Mouse (Mus musculus): ENCODE measurements around the gene E2f6.

E2f6 gene

GRCm38 (mm10) chr12:16872926-16873464 is 62.2 kb downstream of the E2f6 start:
- DNase-seq (ENCODE audit: low read depth, low spot score), result no peak

- no peak for DNase-seq (ENCODE audit: low read depth, low spot score)
Measured at GRCm38 (mm10) chr12:16873549-16873948, 62.8 kb downstream of the E2f6 start.

- DNase-seq (ENCODE audit: low read depth, low spot score), result no peak
Measured at GRCm38 (mm10) chr12:16874086-16874485, 63.3 kb downstream of the E2f6 start.

- DNase-seq (ENCODE audit: low read depth, low spot score), result no peak
Measured at GRCm38 (mm10) chr12:16875269-16875668, 64.5 kb downstream of the E2f6 start.

- DNase-seq (ENCODE audit: low read depth, low spot score), result no peak
Measured at GRCm38 (mm10) chr12:16875678-16876077, 64.9 kb downstream of the E2f6 start.

- DNase-seq (ENCODE audit: low read depth, low spot score), result no peak
Measured at GRCm38 (mm10) chr12:16876667-16877066, 65.9 kb downstream of the E2f6 start.

GRCm38 (mm10) chr12:16877141-16877540 is 66.4 kb downstream of the E2f6 start:
- DNase-seq (ENCODE audit: low read depth, low spot score), result no peak

GRCm38 (mm10) chr12:16877679-16878078 is 66.9 kb downstream of the E2f6 start:
- DNase-seq (ENCODE audit: low read depth, low spot score), result no peak

- DNase-seq (ENCODE audit: low read depth, low spot score), result no peak
Measured at GRCm38 (mm10) chr12:16879369-16879768, 68.6 kb downstream of the E2f6 start.

- no peak for DNase-seq (ENCODE audit: low read depth, low spot score)
Measured at GRCm38 (mm10) chr12:16880077-16880476, 69.3 kb downstream of the E2f6 start.

- DNase-seq (ENCODE audit: low read depth, low spot score), result no peak
Measured at GRCm38 (mm10) chr12:16882442-16882841, 71.7 kb downstream of the E2f6 start.

- DNase-seq (ENCODE audit: low read depth, low spot score), result no peak
Measured at GRCm38 (mm10) chr12:16883111-16883510, 72.3 kb downstream of the E2f6 start.

GRCm38 (mm10) chr12:16884534-16884933 is 73.8 kb downstream of the E2f6 start:
- no peak for DNase-seq (ENCODE audit: low read depth, low spot score)

- no peak for DNase-seq (ENCODE audit: low read depth, low spot score)
Measured at GRCm38 (mm10) chr12:16886354-16886753, 75.6 kb downstream of the E2f6 start.
